Mouse (Mus musculus) subcutaneous adipose tissue, adult 2 months (tissue): Measurements from ENCODE around the gene Bcas3. TPM values are rescaled to one million over a fixed set of nuclear protein-coding genes. Genes with fewer than 3 reads are reported as not detected.

Experiments
- polyA plus RNA-seq: library from polyadenylated mRNA; depleted of rRNA; stranded (reverse); fragments of >200 nt; gene quantifications from 2 replicates; pipeline ENCODE4 v1.2.3, GENCODE M21; 2012; ENCODE audit warnings: low replicate concordance; rRNA removed

Bcas3 gene
- polyA plus RNA-seq: 31.8 and 36.0 TPM in 2 replicates

GRCm38 (mm10) chr11:85352539-85353380, at the start of gene Bcas3:
TSS of gene Bcas3 (plus strand) at chr11:85353167.

GRCm38 (mm10) chr11:85310713-85311574, 42.0 kb upstream of the Bcas3 start, which contains the start of gene Ppm1d:
TSS of gene Ppm1d (plus strand) at chr11:85311244.

GRCm38 (mm10) chr11:85832231-85832924, 479.4 kb downstream of the Bcas3 start, which contains the start of gene Tbx2:
TSS of gene Tbx2 (plus strand) at chr11:85832551.

GRCm38 (mm10) chr11:85850233-85850632, 497.3 kb downstream of the Bcas3 start, which contains the start of gene Gm11444:
TSS of gene Gm11444 (minus strand) at chr11:85850333.

Other genes with a start within 250 kb of the Bcas3 start
- 7.2 and 7.4 TPM in 2 replicates for gene Usp32, start 213.0 kb upstream of the Bcas3 start, polyA plus RNA-seq
- gene 1700125H20Rik, start 182.8 kb upstream of the Bcas3 start, polyA plus RNA-seq: not detected in 2 replicates
- 12.6 and 16.8 TPM in 2 replicates for gene Appbp2, start 118.0 kb upstream of the Bcas3 start, polyA plus RNA-seq
- gene Ppm1d, start 41.9 kb upstream of the Bcas3 start, polyA plus RNA-seq: 4.9 and 9.2 TPM in 2 replicates